Mouse (Mus musculus): ENCODE results near the gene Gm867. TPM values are rescaled to one million over a fixed set of nuclear protein-coding genes. Genes with fewer than 3 reads are reported as not detected.

Gene Gm867
- total RNA-seq, 2 experiments from 2014 or later: not detected

GRCm38 (mm10) chr10:75936909-75937667 is 3.4 kb downstream of the Gm867 start:
- ATAC-seq (replicated peaks; ENCODE audit: poor library complexity): no peak

DNA sequence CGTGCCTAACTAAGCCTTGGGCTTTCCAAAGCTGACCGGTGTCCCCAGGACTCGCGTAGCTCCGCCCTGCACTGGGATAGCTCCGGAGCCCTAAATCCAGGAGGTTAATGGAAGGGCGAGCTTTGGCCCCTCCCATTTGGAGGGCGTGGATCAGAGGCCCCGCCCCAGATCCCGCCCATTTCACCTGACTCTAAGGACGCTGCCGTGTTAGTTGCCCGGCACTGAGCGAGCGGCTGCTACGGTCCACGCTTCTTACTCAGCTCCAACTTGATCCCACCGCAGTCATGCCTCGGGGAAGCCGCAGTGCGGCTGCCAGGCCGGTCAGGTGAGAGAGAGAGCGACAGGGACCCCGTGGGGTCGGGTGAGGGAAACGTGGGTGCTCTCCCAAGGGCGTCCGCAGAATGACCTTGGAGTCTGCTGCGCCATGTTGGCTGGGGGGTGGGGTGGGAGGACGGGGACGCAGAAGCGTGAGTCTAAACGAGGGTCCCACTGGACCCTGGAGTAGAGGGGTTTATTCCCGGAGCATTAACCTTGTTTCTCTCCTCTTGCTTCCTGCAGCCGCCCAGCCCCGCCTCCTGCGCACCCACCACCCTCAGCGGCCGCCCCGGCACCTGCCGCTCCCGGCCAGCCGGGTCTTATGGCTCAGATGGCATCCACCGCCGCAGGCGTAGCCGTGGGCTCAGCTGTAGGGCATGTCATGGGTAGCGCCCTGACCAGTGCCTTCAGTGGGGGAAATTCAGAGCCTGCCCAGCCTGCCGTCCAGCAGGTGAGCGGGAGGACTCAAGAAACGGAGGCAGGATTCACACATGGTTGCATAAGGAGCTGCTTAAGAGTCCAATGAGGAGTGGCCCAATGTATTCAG is 4.6 kb downstream of the Gm867 start, which contains the start of gene Mmp11:
Mmp11 (minus strand) TSS at position 817 of the 862 bp plus-strand sequence.
- ATAC-seq (replicated peaks; ENCODE audit: poor library complexity): peak; percentile 80

GRCm38 (mm10) chr10:75934991-75935390 is 5.5 kb downstream of the Gm867 start:
- ATAC-seq (replicated peaks; ENCODE audit: poor library complexity): no peak

GRCm38 (mm10) chr10:75932891-75933290 is 7.6 kb downstream of the Gm867 start, which contains the start of gene Chchd10:
TSS of gene Chchd10 (plus strand) at chr10:75933130.
- no peak for ATAC-seq (replicated peaks; ENCODE audit: poor library complexity)

DNA sequence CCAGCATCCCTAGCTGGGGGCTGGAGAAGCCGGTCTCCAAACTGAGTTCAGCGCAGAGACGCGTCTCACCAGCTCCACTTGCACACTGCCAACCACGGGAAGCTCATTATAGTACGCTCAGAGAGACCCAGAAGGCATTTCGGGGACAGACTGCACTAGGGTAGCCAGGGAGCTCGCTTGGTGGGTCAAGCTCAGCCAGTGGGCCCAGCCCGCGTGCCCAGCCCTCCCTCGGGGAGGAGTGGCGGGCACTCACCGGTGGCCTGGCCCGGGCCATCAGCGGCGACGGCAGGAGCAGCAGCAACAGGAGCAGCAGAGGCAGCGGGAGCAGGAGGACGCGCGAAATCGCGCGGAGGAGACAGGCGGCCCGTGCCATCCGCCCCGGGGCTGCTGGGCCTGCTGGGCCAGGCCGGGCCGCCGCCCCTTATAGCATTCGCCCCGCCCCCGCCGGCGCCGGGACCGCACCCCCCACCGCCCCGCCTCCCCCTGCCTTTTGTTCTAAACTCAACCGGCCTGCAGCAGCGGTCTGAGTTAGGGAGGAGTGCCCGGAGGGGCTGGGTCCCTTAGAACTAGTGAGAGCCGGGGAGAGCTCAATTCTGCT is 8.3 kb downstream of the Gm867 start:
- peak; percentile 45 for ATAC-seq (replicated peaks; ENCODE audit: poor library complexity)

- ATAC-seq (replicated peaks; ENCODE audit: poor library complexity): no peak
Measured at GRCm38 (mm10) chr10:75931311-75931710, 9.2 kb downstream of the Gm867 start.

- ATAC-seq (replicated peaks; ENCODE audit: poor library complexity): no peak
Measured at GRCm38 (mm10) chr10:75930304-75930703, 10.2 kb downstream of the Gm867 start.

DNA sequence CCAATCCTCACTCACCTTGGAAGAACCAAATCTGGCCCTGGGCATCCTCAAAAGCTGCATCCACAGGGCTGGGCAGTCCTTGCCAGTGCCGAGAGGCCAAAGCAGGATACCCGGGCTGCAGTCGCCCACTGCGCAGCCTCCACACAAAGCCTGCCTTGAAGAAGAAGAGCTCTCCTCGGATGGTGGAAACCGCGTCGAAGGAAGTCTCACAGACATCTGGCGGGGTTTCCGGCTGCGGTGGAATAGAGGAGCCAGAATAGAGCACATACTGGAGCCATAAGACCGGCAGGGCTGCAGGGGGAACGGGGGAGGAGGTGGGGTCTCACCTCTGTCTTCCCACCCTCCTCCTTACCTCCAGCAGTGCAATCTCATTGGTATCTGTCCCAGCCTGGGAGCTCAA is 14.1 kb downstream of the Gm867 start:
- no peak for ATAC-seq (replicated peaks; ENCODE audit: poor library complexity)

- peak; percentile 35 for ATAC-seq (replicated peaks; ENCODE audit: poor library complexity)
Measured at GRCm38 (mm10) chr10:75924324-75924723, 16.1 kb downstream of the Gm867 start.

GRCm38 (mm10) chr10:75921726-75922560 is 18.5 kb downstream of the Gm867 start:
- peak; percentile 16; the same call in 1 of the 2 replicates for ATAC-seq (replicated peaks; ENCODE audit: poor library complexity)

DNA sequence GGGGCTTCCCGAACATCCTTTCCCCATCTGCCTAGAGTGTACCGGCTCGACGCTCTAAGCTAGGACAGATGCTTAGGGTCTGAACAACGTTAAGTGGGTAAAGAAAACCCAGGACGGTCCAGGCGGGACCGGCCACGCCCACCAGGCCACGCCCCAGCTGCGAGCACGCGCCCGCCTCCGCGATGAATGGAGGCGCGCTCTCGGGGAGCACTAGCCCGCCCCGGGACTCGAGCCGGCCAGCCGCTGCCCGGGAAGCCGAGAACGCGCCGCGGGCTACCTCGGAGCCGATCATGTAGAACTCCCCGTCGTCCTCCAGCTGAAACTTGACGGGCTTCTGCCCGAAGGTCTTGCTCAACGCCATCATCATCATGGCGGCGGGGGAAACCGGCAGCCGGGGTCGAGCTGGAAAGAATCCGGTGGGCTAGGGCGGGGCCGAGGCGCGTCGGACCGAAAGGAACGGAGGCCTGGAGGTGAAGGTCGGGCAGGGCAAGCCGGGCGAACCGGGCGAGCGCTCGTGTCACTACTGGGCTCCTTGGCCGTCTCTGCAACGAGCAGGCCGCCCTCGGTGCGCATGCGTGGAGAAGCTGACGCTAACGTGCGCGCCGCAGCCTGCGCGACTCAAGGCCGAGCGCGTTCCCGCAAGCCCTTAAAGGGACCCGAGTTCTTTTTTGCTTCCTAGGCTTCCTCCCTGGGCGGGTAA is 19.3 kb downstream of the Gm867 start, which contains the start of gene Smarcb1:
Smarcb1 (minus strand) TSS at position 592 of the 700 bp plus-strand sequence.
- ATAC-seq (replicated peaks; ENCODE audit: poor library complexity): peak; percentile 81

GRCm38 (mm10) chr10:75919026-75919425 is 21.4 kb downstream of the Gm867 start:
- no peak for ATAC-seq (replicated peaks; ENCODE audit: poor library complexity)

- no peak for ATAC-seq (replicated peaks; ENCODE audit: poor library complexity)
Measured at GRCm38 (mm10) chr10:75916840-75917239, 23.6 kb downstream of the Gm867 start.

DNA sequence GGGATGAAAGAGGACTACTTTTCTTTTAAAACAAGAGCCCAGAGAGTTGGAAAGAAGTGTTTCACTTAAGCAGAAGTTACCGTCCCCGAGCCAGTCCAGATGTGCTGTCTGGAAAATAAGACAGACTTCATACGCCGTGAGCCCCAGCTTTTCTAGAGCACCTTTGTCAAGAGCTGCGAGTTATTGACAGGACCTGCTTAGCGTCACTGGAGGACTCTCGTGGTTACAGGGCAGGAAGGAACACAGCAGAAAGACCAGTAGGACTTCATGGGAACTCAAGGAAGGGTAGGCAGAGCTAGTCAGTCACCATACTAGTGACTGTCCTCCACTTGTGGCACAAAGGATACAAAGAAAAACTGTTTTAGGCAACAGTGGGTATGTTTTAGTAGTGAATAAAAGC is 24.9 kb downstream of the Gm867 start:
- no peak for ATAC-seq (replicated peaks; ENCODE audit: poor library complexity)

GRCm38 (mm10) chr10:75913013-75913589 is 27.4 kb downstream of the Gm867 start:
- no peak for ATAC-seq (replicated peaks; ENCODE audit: poor library complexity)

DNA sequence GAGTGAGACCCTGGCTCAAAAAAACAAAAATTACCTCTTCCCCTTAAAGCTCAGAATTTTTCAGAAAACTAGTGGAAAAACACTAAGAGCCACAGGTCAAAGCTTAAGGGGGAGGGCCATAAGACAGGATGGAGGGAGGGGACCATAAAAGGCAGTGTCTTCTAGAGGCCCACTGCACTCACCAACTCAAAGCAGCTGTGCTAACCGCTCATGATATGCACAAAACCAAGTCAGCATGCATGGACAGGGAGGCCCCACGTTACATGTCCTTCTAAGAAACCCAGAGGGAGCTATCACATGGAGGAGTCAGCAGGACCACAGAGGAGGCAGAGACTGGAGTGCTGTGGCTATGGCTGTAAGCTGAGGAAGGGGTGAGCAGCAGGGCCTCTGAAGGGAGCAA is 29.8 kb downstream of the Gm867 start:
- no peak for ATAC-seq (replicated peaks; ENCODE audit: poor library complexity)

- no peak for ATAC-seq (replicated peaks; ENCODE audit: poor library complexity)
Measured at GRCm38 (mm10) chr10:75906882-75907281, 33.6 kb downstream of the Gm867 start.

- ATAC-seq (replicated peaks; ENCODE audit: poor library complexity): no peak
Measured at GRCm38 (mm10) chr10:75904391-75904790, 36.1 kb downstream of the Gm867 start.

- ATAC-seq (replicated peaks; ENCODE audit: poor library complexity): no peak
Measured at GRCm38 (mm10) chr10:75898846-75899245, 41.6 kb downstream of the Gm867 start.

Data from megakaryocyte progenitor cell, adult 5-6 weeks (primary cell).